Mouse (Mus musculus) embryonic facial prominence, embryonic 12.5 days (tissue): ENCODE results near the gene Nfic. TPM values are rescaled to one million over a fixed set of nuclear protein-coding genes. Genes with fewer than 3 reads are reported as not detected.

Experiments used
- ATAC-seq: fragments of 200-750 bp; cut with Nextera tagmentation; 2 replicates; pipeline ENCODE4 v1.8.0; 2017; ENCODE audit not compliant: insufficient number of reproducible peaks, insufficient read depth, low FRiP score, low TSS enrichment
- H3K27ac ChIP-seq: fragments of 300-500 bp; sonication (generic); 2 replicates; pipeline ENCODE4 v1.5.1; 2016; ENCODE audit warnings: mild to moderate bottlenecking
- H3K27me3 ChIP-seq: fragments of 300-500 bp; sonication (generic); 2 replicates; pipeline ENCODE4 v1.6.1; 2016; ENCODE audit warnings: mild to moderate bottlenecking, moderate library complexity
- H3K36me3 ChIP-seq: fragments of 300-500 bp; sonication (generic); 2 replicates; pipeline ENCODE4 v1.6.1; 2016; ENCODE audit warnings: mild to moderate bottlenecking
- H3K4me1 ChIP-seq: fragments of 300-500 bp; sonication (generic); 2 replicates; pipeline ENCODE4 v1.6.1; 2016
- H3K4me2 ChIP-seq: fragments of 300-500 bp; sonication (generic); replicated peaks from 2 replicates; pipeline ENCODE4 v1.6.1; 2016; ENCODE audit warnings: mild to moderate bottlenecking, moderate library complexity
- H3K4me3 ChIP-seq: fragments of 300-500 bp; sonication (generic); 2 replicates; pipeline ENCODE4 v1.5.1; 2016; ENCODE audit warnings: mild to moderate bottlenecking
- H3K9ac ChIP-seq: fragments of 300-500 bp; sonication (generic); 2 replicates; pipeline ENCODE4 v1.6.1; 2016; ENCODE audit warnings: mild to moderate bottlenecking, moderate library complexity
- H3K9me3 ChIP-seq: fragments of 300-500 bp; sonication (generic); 2 replicates; pipeline ENCODE4 v1.6.1; 2016; ENCODE audit warnings: mild to moderate bottlenecking, moderate library complexity
- WGBS: fragments of 180-500 bp; shearing (Covaris S2); methylation state at CpG from one replicate; pipeline ENCODE4 v1.1.7; 2016; 5-methylcytosine and 5-hydroxymethylcytosine counted together
- polyA plus RNA-seq: library from polyadenylated mRNA; unstranded; fragments of >200 nt; fragmentation: Nextera tagmentation; extraction: Ambion mirVana; gene quantifications from 2 replicates; pipeline ENCODE4 v1.2.1, GENCODE M21; 2016

The Nfic gene
- polyA plus RNA-seq, 1 experiment from 2014 or later: 46.2 TPM

DNA sequence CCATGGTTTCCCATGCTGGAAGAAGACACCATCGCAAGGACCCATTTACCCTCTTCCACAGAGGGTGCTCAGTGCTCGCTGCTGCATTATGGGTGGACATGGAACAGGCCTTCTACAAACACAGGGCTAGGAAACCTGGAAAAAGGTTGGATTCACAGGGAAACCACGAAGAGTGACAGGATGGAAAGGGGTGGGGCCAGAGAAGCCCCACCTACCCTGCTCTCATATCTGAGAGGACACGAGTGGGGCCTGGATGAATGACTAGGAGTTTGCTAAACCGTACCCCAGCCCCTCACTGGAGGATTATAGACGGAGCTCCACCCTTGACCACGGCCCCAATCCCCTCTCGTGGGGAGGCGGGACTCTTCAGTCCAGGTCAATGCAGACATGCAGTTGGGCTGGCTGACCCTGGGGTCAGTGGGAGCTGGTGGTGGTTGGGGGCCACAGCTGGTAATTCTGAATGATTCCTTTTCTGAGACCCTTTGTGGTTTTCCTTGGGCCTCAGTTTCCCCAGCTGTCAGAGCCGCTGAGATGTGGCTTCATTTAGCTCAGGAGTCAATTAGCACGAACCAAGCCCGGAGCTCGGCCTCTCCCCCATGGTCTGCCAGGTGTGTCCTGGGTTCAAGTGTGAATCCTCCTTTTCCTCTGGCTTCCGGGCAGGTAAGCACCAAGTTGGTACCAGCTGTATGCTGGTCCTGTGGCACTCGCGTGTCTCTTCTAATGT is 42.7 kb downstream of the Nfic start:
- Histone ChIP-seq H3K27me3 (peaks cover 9% of the 10 kb centered on the region), H3K27ac (peak overlapping the region; percentile 74), H3K9ac (no peak overlapping the region), H3K4me1 (peaks cover 81% of the 10 kb centered on the region), H3K4me3 (no peak overlapping the region), H3K4me2 (no peak overlapping the region), H3K9me3 (no peaks in the 10 kb centered on the region), H3K36me3 (peaks cover 5% of the 10 kb centered on the region; the same call in 1 of the 2 replicates)
- no peak for ATAC-seq
- WGBS: 76% methylated on average over 16 of the region's 16 CpGs

DNA sequence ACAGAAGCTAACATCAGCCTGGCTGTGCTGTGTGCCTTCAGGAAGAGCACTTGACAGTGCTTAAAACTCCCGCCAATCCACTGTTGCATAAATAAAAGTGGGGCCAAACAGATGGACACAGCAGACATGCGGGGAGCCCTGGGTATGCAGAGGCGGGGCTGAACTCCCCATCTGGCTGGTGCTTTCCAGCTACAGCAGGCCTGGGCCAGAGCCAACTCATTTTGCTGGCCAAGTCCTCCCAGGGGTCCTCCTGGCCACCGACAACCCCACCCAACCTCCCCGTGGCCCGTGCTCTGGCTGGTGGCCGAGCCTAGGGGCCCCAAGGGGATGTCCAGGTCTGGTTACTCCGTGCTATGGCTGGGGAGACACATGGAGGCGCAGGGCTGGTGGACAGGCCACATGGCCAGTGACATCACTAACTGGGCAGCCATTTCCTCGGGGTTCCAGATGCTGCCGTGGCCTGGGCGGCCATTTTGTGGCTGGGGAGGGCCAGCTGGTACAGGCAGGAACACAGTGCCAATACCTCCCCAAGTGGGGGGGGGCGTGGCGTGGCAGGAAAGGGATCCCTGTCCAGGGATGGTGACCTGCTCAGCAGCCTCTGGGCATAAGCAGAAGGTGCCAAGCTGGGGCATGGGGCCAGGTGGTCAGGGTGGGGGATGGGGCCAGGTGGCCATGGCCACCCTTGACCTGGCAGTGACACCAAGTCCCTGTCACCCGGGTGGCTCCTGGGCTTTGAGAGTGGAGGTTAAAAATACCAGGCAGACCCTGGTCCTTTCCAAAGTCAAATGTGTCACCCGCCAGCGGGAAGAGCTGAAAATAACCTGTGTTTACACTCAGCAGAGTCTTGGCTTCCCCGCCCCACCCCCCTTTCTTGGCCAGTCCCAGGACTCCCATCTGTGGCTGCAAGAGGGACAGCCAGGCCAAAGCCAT is 43.7 kb downstream of the Nfic start:
- Histone ChIP-seq H3K36me3 (peaks cover 10% of the 10 kb centered on the region), H3K27ac (peak overlapping the region; percentile 74), H3K4me3 (no peak overlapping the region), H3K9me3 (no peaks in the 10 kb centered on the region), H3K4me1 (peaks cover 81% of the 10 kb centered on the region), H3K4me2 (no peak overlapping the region), H3K27me3 (peaks cover 17% of the 10 kb centered on the region), H3K9ac (no peak overlapping the region)
- ATAC-seq: no peak
- WGBS: 72% methylated on average over 18 of the region's 18 CpGs

DNA sequence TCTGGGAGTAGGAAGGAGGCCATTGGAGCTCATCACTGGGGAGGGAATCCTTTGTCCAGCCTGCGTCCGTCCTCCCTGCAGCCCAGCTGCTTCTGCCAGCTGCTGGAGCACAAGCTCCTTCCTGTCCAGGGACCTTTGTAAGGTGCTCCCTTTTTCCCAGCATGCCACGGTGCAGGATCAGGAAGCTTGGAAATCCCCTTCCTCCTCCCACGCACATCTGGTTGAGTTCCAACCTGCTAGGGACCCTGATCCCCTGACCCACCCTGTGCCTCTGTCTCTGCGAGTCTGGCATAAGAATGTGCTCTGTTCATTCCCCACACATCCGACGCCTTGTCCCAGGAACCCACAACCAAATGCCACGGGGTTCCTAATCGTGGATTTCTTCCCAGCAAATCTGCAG is 44.5 kb downstream of the Nfic start:
- Histone ChIP-seq H3K9me3 (no peaks in the 10 kb centered on the region), H3K4me3 (no peak overlapping the region), H3K4me1 (peaks cover 82% of the 10 kb centered on the region), H3K36me3 (peaks cover 17% of the 10 kb centered on the region), H3K27ac (peak overlapping the region; percentile 74), H3K4me2 (no peak overlapping the region), H3K9ac (no peak overlapping the region), H3K27me3 (peaks cover 20% of the 10 kb centered on the region)
- ATAC-seq: no peak
- WGBS: 75% methylated on average over 9 of the region's 9 CpGs

DNA sequence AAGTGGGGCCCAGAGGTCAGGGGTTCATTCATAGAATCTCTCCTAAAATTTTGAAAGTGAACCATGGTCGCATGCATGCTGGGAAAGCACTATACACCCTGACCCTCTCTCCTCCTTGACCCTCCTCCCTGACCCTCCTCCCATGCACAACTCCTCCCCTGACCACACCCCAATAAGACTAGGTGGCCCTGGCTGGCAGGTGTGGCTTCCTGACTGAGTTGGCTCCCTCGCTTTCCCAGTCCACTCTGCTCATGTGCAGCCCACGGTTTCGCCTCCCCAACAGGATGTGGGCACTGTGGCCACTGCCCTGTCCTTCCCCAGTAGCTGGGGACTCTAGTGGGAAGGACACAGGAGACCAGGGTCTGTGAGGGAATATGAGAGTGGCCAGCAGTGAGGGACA is 45.1 kb downstream of the Nfic start:
- Histone ChIP-seq H3K27me3 (peaks cover 20% of the 10 kb centered on the region), H3K4me3 (no peak overlapping the region), H3K36me3 (peaks cover 23% of the 10 kb centered on the region), H3K4me1 (peaks cover 78% of the 10 kb centered on the region), H3K27ac (no peak overlapping the region; the same call in 1 of the 2 replicates), H3K9ac (no peak overlapping the region), H3K9me3 (no peaks in the 10 kb centered on the region), H3K4me2 (0 out of 2 replicates have a peak overlapping the region, but pooled peaks have one; percentile 9)
- WGBS: 68% methylated on average over 4 of the region's 4 CpGs
- no peak for ATAC-seq

DNA sequence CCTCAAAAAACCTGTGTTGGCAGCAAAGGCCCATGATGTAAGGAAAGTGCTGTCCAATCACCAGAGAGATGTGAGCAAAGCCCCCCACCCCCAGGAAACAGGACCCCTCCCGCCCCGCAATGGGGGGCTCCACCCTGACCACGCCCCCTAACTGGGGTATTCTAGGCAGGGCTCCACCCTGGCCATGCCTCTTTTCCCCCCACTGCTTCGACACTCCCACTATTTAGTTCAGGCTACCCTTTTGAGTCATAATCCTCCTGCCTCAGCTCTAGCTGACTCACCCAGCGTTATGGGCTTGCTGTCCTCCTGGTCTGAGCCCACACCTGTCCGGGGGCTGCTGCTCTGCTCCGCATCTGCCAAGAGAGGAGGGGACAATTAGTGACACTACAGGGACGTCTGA is 46.1 kb downstream of the Nfic start:
- Histone ChIP-seq H3K9me3 (no peaks in the 10 kb centered on the region), H3K36me3 (peaks cover 32% of the 10 kb centered on the region), H3K27ac (0 out of 2 replicates have a peak overlapping the region, but pooled peaks have one; percentile 42), H3K27me3 (peaks cover 27% of the 10 kb centered on the region), H3K4me3 (no peak overlapping the region), H3K9ac (no peak overlapping the region), H3K4me2 (no peak overlapping the region; the same call in 1 of the 2 replicates), H3K4me1 (peaks cover 74% of the 10 kb centered on the region)
- WGBS: 16% methylated on average over 8 of the region's 8 CpGs
- no peak for ATAC-seq

DNA sequence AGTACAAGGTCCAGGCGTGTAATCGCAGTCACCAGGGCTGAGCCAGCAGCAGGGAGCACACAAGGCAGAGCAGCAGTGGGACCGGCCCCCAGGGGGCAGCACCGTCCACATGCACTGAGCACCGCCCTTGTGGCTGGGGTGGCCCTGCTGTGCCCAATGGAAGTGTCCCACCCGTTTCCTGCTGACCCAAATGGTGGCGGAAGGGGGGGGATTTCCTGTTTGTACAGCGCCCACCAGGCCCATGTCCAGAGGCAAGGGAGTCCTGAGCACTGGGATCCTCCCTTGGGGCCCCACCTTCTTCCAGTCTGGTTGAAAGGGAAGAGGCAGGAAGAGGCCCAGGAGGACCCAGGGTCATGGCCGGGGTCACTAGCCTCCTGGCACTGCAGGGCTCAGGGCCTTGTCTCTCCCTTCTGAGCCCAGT is 46.6 kb downstream of the Nfic start:
- H3K9ac ChIP-seq: no peak overlapping the region
- 16% methylated on average over 9 of the region's 9 CpGs for WGBS
- 0 out of 2 replicates have a peak overlapping the region, but pooled peaks have one; percentile 54 for H3K27ac ChIP-seq
- H3K36me3 ChIP-seq: peaks cover 35% of the 10 kb centered on the region
- H3K4me3 ChIP-seq: no peak overlapping the region
- no peaks in the 10 kb centered on the region for H3K9me3 ChIP-seq
- no peak overlapping the region; the same call in 1 of the 2 replicates for H3K4me2 ChIP-seq
- ATAC-seq: 0 out of 2 replicates have a peak, but pooled peaks have one; percentile 29
- peaks cover 74% of the 10 kb centered on the region for H3K4me1 ChIP-seq
- peaks cover 27% of the 10 kb centered on the region for H3K27me3 ChIP-seq

DNA sequence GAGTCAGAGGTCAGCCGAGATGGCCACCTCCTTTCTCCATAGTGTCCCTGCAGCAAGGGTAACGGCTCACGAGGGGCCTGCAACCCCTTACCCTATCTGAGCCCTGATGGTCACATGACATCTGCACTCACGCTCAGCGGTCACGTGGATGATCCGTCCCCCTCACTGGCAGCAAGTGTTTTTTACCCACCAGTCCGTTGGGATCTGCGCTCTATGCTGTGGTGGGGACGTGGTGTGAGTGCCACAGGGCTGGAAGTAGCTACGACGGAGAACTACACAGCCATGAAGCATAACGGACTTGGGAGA is 47.1 kb downstream of the Nfic start:
- WGBS: 42% methylated on average over 13 of the region's 13 CpGs
- Histone ChIP-seq H3K4me3 (no peak overlapping the region), H3K27me3 (peaks cover 27% of the 10 kb centered on the region), H3K9ac (no peak overlapping the region), H3K27ac (peak overlapping the region; percentile 54; the same call in 1 of the 2 replicates), H3K4me1 (peaks cover 70% of the 10 kb centered on the region), H3K4me2 (peak overlapping the region; percentile 38; the same call in 1 of the 2 replicates), H3K9me3 (no peaks in the 10 kb centered on the region), H3K36me3 (peaks cover 35% of the 10 kb centered on the region)
- no peak for ATAC-seq

DNA sequence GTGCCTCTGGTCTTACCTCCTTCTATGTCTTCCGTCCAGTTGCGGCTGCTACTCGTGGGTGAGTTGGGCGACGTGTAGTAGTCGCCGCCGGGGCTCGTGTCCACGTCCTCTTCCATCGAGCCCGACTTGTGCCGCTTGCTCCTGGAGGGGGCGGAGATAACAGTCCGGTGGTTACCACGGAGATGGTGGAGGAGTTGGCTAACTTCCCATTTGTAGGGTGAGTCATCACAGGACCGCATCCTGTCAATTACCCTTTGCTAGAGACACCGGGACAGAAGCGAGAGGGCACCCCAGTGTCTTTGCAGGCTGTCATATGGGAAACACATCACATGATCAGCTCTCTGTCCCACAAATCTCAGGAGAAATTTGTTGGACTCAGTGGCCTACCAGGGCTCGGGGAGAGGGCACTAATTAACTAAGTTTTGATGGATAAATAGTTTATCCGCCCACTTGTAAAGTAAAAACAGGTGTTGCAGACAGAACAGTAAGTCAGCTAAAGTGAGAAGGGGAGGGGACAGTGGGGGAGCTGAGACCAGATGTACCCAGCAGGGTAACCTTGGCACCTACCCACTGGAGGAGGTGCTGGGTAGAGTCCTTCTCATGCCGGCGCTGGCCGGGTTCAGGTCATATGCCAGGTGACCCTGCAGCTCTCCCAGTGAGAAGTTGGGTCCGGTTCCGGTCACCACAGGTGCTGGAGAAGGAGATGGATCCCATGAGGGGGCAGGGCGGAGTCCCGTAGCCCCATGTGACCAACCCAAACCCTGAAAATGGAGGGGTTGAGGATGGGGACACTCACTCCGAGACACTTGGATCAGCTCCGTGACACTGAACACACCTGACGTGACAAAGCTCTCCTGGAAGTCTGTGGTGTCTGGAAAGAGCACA is 47.7 kb downstream of the Nfic start:
- peaks cover 70% of the 10 kb centered on the region for H3K4me1 ChIP-seq

DNA sequence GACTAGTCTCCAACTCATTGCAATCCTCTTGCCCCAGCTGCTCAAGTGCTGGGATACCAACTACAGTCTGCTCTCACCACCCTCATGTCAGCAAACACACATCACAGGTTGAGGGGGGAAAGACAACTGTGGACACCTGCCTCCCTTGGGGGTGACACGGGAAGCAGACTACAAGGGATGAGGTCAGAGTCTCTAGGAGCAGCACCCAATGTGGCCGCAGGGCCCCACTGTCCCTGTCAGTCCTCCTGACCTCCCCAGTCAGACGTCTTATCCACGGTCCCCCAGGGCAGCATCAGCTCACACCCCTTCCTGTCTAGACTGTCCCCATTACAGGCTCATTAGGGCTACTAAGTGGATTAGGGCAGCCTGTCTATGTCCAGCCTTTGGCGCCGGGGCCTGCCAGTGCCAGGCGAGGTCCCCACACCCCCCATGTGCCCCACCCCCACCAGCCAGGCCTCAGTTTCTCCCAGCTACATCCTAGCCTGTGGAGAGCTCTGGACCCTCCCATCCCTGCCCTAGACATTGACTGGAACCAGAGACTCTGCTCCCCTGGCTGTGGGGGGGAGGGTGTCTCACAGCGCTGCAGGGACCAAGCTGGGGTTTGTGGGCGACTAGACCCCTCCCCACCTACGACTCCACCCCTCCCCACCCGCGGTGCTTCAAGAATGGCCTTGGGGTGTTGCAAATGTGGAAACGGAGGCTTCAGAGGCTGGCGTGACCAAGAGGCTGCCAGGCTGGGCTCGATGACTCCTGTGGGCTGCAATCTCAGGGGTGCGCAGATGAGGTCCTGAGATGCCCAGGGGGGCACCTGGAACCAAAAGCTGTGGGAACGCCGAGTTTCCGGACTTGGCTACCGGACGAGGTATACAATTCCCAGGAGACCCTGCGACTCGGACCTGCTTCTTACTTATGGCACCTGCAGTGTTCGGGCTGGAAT is 48.7 kb downstream of the Nfic start:
- H3K36me3 ChIP-seq: peaks cover 35% of the 10 kb centered on the region
- peak overlapping the region; percentile 38 for H3K4me2 ChIP-seq
- peaks cover 27% of the 10 kb centered on the region for H3K27me3 ChIP-seq
- no peaks in the 10 kb centered on the region for H3K9me3 ChIP-seq
- peak overlapping the region; percentile 15 for H3K4me3 ChIP-seq
- ATAC-seq: no peak
- peak overlapping the region; percentile 54; the same call in 1 of the 2 replicates for H3K27ac ChIP-seq
- H3K4me1 ChIP-seq: peaks cover 70% of the 10 kb centered on the region
- 15% methylated on average over 24 of the region's 24 CpGs for WGBS
- peak overlapping the region; percentile 33; the same call in 1 of the 2 replicates for H3K9ac ChIP-seq

More for the DNA sequence above, 47.7 kb downstream of the Nfic start:
- peak overlapping the region; percentile 38 for H3K4me2 ChIP-seq
- H3K27ac ChIP-seq: peak overlapping the region; percentile 54; the same call in 1 of the 2 replicates
- 21% methylated on average over 31 of the region's 31 CpGs for WGBS
- peaks cover 27% of the 10 kb centered on the region for H3K27me3 ChIP-seq
- ATAC-seq: no peak
- peak overlapping the region; percentile 15 for H3K4me3 ChIP-seq
- H3K9me3 ChIP-seq: no peaks in the 10 kb centered on the region
- 0 out of 2 replicates have a peak overlapping the region, but pooled peaks have one; percentile 33 for H3K9ac ChIP-seq
- H3K36me3 ChIP-seq: peaks cover 35% of the 10 kb centered on the region

DNA sequence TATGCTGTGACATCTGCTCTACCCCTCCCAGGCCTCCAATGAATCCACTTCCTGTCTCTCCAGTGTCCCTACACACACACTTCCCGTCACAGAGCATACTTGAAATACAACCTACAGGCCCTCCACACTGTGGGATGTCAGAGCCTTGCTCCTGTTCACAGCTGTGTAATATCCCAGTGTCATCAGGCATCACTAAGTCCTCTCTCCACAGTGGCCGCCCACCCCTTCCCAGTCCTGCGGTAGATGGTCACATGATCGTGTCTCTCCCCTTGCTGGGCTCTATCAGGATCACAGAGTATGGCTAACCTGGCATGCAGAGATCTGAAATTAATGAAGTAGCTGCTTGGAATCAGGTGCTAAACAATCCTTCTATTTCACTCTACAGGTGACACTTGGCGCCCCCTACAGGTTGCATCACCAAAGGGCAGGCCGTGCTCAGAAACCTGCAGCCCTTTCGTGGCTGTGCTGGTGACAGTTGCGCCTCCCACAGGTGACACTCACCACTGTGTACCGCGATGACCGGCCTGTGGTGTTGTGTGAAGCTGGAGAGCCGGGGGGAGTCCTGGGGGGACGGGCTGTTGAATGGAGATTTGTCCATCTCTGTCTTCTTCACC is 49.7 kb downstream of the Nfic start:
- peaks cover 76% of the 10 kb centered on the region for H3K4me1 ChIP-seq
- peak overlapping the region; percentile 38; the same call in 1 of the 2 replicates for H3K4me2 ChIP-seq
- peaks cover 35% of the 10 kb centered on the region for H3K36me3 ChIP-seq
- H3K9me3 ChIP-seq: no peaks in the 10 kb centered on the region
- WGBS: 44% methylated on average over 13 of the region's 13 CpGs
- peaks cover 27% of the 10 kb centered on the region for H3K27me3 ChIP-seq
- H3K27ac ChIP-seq: no peak overlapping the region
- H3K9ac ChIP-seq: no peak overlapping the region
- no peak for ATAC-seq
- H3K4me3 ChIP-seq: no peak overlapping the region
